Mouse (Mus musculus) liver, adult 2 months (tissue): ENCODE measurements at regions not wholly inside any gene's neighbourhood (a gene's known extent, or its start where the extent isn't known, plus 50 kb on each side); places are given as distances from the start of the nearest gene placed in this dataset.

Source experiments
- CTCF ChIP-seq: fragments of 200-500 bp; IDR thresholded peaks from 2 replicates; pipeline ENCODE4 v1.5.1; 2011; ENCODE audit warnings: low read depth, low read length, control low read depth
- POLR2A ChIP-seq: fragments of 200-500 bp; IDR thresholded peaks from 2 replicates; pipeline ENCODE4 v1.6.1; 2011; ENCODE audit warnings: low read length, control low read depth; ENCODE audit not compliant: insufficient read depth; ENCODE audit errors: extremely low read depth

DNA sequence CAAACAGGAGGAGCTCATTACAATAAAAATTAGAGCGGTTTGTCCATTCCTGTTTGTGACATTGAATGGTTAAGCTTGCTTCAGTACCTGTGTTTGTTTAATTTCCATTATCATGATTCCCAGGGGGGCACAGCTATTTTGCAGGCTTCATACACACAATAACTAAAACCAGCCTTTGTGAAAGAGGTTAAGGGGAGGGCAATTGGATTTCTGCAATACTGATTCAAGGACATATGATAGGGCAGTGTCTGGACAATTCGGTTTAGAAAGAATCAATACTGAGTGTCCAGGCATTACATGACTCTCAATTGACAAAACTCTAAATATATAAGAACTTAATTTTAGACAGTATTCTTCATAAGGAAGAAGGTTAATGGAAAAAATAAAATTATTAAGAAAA lies 284.7 kb upstream of the 4921530L21Rik start:
- TF ChIP-seq CTCF (no peak), POLR2A (no peak)
